Mouse (Mus musculus) E14TG2a.4 (cell line): ENCODE measurements around the gene Pimreg.

ENCODE experiments used
- H3K27me3 ChIP-seq: 2 replicates; pipeline ENCODE4 v1.6.1; 2014; ENCODE audit warnings: low read length, control low read depth; ENCODE audit not compliant: insufficient read depth
- H3K36me3 ChIP-seq: 2 replicates; pipeline ENCODE4 v1.6.1; 2014; ENCODE audit warnings: low read length, control low read depth; ENCODE audit not compliant: insufficient read depth
- H3K4me1 ChIP-seq: replicated peaks from 2 replicates; pipeline ENCODE4 v1.6.1; 2014; ENCODE audit warnings: low read depth, low read length, control low read depth
- H3K4me3 ChIP-seq: replicated peaks from 2 replicates; pipeline ENCODE4 v1.5.1; 2014; ENCODE audit warnings: mild to moderate bottlenecking, low read length
- H3K9me3 ChIP-seq: 2 replicates; pipeline ENCODE4 v1.6.1; 2014; ENCODE audit warnings: low read length, control low read depth
- CTCF ChIP-seq: conservative IDR thresholded peaks from 2 replicates; pipeline ENCODE4 v1.5.1; 2014; ENCODE audit warnings: low read length
- NANOG ChIP-seq: IDR thresholded peaks from 2 replicates; pipeline ENCODE4 v1.6.1; 2014; ENCODE audit warnings: borderline replicate concordance, low read length, mixed read lengths
- POU5F1 ChIP-seq: IDR thresholded peaks from 2 replicates; pipeline ENCODE4 v1.6.1; 2014; ENCODE audit warnings: low read length, borderline replicate concordance

Pimreg gene

GRCm38 (mm10) chr11:72041768-72042607 lies at the start of gene Pimreg:
Gene Pimreg, plus strand, starts transcription at chr11:72042032.
- H3K36me3 ChIP-seq = peaks cover 41% of the 10 kb centered on the region
- H3K9me3 ChIP-seq = no peaks in the 10 kb centered on the region
- peaks cover 33% of the 10 kb centered on the region for H3K27me3 ChIP-seq
- peak within 1 kb of the TSS; percentile 84 for H3K4me3 ChIP-seq
- TF ChIP-seq POU5F1 (no peak), NANOG (no peak), CTCF (no peak)
- peaks cover 20% of the 10 kb centered on the region for H3K4me1 ChIP-seq

DNA sequence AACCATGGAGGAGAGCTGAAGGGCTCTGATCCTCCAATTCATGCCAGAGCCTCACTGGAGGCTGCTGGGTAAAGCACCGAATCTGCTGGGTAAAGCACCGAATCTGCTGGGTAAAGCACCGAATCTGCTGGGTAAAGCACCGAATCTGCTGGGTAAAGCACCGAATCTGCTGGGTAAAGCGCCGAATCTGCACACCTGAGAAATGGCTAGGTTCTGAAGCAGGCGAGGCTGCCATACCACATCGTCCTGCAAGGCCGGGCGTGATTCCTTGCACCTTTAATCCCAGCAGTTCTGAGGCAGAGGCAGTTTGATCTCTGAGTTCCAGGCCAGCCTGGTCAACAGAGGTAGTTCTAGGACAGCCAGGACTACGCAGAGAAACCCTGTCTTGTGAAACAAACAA lies 49.4 kb upstream of the Pimreg start:
- peaks cover 11% of the 10 kb centered on the region for H3K9me3 ChIP-seq
- no peaks in the 10 kb centered on the region for H3K36me3 ChIP-seq
- TF ChIP-seq CTCF = no peak
- no peak for TF ChIP-seq POU5F1
- TF ChIP-seq NANOG = no peak
- H3K4me1 ChIP-seq = peaks cover 14% of the 10 kb centered on the region
- H3K27me3 ChIP-seq = no peaks in the 10 kb centered on the region
- no peak overlapping the region for H3K4me3 ChIP-seq

DNA sequence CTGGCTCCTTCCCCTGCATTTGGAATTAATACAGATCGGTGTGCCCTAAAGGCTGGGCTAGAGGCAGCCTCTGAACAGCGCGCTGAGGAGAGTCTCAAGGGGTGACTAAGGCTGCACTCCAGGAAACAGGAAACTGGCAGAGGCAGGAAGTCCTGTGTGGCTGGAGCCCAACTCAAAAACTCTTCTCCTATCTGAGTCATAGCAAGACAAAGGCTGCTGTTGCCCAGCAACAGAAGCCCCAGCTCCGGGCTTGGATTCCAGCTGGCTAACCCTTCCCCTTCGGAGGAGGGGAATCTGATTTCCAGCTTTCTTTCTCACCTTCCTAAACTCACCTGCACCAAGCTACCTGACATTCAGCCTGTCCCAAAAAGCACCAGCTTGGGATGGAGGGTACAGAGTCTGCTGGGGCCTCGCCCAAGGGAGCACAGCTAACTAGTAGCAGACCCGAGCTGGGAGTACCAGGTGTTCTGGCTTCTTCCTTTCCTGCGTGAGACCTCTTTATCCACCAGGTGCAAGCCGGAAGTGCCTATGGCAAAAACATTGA lies 45.8 kb upstream of the Pimreg start:
- no peak overlapping the region for H3K4me3 ChIP-seq
- peaks cover 11% of the 10 kb centered on the region for H3K9me3 ChIP-seq
- H3K27me3 ChIP-seq = no peaks in the 10 kb centered on the region
- H3K36me3 ChIP-seq = no peaks in the 10 kb centered on the region
- no peak for TF ChIP-seq POU5F1
- TF ChIP-seq NANOG = no peak
- TF ChIP-seq CTCF = no peak
- H3K4me1 ChIP-seq = peaks cover 14% of the 10 kb centered on the region

DNA sequence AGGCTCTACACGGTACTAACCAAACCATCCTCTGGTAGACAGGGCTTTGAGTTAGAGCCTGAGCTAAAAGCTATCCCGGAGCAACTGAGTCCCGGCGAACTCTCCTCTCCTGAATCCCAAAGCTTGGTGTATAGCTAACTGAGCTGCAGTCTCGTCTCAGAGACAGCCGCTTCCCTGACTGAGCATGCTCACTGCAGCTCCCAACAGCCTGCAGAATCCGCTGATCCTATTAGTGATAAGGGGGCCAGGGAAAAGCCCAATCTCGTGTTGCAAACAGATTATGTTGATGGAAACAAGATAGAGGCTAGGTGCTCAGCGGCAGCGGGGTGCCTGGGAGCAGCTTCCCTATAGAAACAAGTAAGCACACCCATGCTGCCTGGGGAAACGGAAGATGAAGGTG lies 45.0 kb upstream of the Pimreg start:
- no peaks in the 10 kb centered on the region for H3K27me3 ChIP-seq
- peaks cover 11% of the 10 kb centered on the region for H3K9me3 ChIP-seq
- TF ChIP-seq CTCF = no peak
- no peak for TF ChIP-seq POU5F1
- TF ChIP-seq NANOG = no peak
- H3K4me1 ChIP-seq = peaks cover 14% of the 10 kb centered on the region
- no peak overlapping the region for H3K4me3 ChIP-seq
- H3K36me3 ChIP-seq = no peaks in the 10 kb centered on the region

GRCm38 (mm10) chr11:72000194-72000593 lies 41.6 kb upstream of the Pimreg start:
- Histone ChIP-seq H3K4me3 (no peak overlapping the region), H3K9me3 (peaks cover 7% of the 10 kb centered on the region), H3K27me3 (peaks cover 9% of the 10 kb centered on the region), H3K4me1 (peaks cover 17% of the 10 kb centered on the region), H3K36me3 (no peaks in the 10 kb centered on the region)
- TF ChIP-seq NANOG (no peak), POU5F1 (no peak), CTCF (no peak)

DNA sequence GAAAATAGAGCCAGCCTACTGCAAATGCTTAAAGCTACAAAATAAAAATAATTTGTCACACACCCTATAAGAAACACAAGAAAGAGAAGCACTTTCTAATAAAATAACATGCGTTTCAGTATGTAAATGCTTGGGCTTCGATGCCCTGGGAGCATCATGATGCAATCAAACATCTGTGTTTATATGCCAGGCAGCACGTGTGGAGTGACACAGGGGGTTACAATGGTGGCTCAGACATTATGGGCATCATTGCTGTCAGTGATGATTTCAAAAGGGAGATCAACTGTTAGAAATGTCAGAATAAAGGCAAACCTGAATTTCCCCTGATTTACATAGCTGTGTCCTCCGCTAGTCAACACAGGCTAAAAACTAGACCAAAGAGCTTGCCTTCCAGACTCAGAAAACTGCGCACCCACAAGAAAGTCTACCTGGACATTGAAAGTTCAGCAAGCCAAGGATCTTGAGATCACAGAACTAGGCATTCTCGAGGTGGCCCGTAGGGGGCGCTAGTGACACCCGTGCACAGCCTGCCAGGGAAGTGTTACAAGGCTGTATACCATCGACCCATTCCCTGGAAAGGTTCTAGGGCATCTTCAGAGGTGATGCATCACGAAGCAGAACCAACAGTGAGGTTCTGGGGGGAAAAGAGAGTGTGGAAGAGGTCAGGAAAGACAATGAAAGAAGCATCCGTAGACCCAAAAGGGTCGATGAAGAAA lies 39.5 kb upstream of the Pimreg start:
- no peak overlapping the region for H3K4me3 ChIP-seq
- no peaks in the 10 kb centered on the region for H3K9me3 ChIP-seq
- H3K27me3 ChIP-seq = peaks cover 9% of the 10 kb centered on the region
- no peaks in the 10 kb centered on the region for H3K36me3 ChIP-seq
- 0 out of 2 replicates have a peak, but pooled peaks cover 4% of the 10 kb centered on the region for H3K4me1 ChIP-seq
- TF ChIP-seq POU5F1 (no peak), CTCF (peak; percentile 94)

- H3K9me3 ChIP-seq = no peaks in the 10 kb centered on the region
- 0 out of 2 replicates have a peak, but pooled peaks cover 4% of the 10 kb centered on the region for H3K4me1 ChIP-seq
- TF ChIP-seq NANOG (no peak), POU5F1 (no peak), CTCF (no peak)
- no peak overlapping the region for H3K4me3 ChIP-seq
- no peaks in the 10 kb centered on the region for H3K36me3 ChIP-seq
- peaks cover 9% of the 10 kb centered on the region for H3K27me3 ChIP-seq
These were observed 38.7 kb upstream of the Pimreg start for GRCm38 (mm10) chr11:72003171-72003570.

DNA sequence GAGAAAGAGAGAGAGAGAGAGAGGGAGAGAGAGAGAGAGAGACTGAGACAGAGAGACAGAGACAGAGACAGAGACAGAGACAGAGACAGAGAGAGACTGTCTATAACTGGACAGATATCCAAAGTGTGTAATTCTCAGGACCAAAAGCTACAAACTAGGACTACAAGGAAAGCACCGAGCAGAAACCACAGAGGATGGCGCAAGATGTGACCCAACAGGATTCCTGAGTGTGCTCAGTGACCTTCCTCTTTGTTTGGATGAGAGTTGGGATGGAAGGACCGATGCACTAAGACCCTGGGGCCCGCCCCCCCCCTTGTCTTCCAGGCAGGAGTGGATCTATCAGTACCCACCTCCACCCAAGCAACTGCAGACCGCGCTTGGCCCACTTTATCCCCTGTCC lies 36.3 kb upstream of the Pimreg start:
- H3K9me3 ChIP-seq = no peaks in the 10 kb centered on the region
- peaks cover 9% of the 10 kb centered on the region for H3K27me3 ChIP-seq
- no peak overlapping the region for H3K4me3 ChIP-seq
- 0 out of 2 replicates have a peak, but pooled peaks cover 4% of the 10 kb centered on the region for H3K4me1 ChIP-seq
- no peak for TF ChIP-seq POU5F1
- no peak for TF ChIP-seq CTCF
- TF ChIP-seq NANOG = no peak
- H3K36me3 ChIP-seq = no peaks in the 10 kb centered on the region
